8 mouse cellular contexts compared by ENCODE assay signal in the genomic region with DNA sequence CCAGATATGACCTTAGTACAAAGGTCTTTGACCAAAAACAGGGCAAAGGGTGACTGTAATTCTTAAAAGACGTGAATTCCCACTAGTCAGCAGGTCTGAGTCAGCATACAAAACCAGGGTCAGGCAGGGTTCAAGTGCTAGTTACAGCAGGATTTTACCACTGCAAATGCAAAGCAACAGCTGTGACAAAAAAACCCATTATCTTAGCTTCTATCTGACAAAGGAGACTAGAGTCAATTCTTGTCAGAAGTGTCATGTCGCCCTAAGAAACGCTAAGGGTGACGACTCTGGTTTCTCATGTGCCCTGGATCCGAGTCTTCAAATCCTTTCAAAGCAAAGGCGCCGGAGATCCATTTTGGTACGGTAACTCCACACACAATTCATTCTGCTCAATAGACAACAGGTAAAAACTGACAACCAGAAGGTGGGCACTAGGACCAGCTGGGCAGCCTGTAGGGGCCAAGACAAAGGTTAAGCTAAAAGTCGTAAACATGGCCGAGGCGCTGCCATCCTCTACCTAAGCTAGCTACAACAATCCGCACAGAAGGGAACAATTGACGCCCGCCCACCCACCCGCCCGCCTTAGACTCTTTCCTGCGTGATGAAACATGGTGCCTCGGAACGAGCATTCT. TPM values are rescaled to one million over a fixed set of nuclear protein-coding genes. Genes with fewer than 3 reads are reported as not detected.
DNase-seq lines count a peak whose midpoint lies in the region; ATAC-seq lines count a peak whose summit lies in the region.

No protein-coding gene starts in this region.

- H3K27me3 ChIP-seq in heart, embryonic 13.5 days (replicated peaks) = no peaks in the 10 kb centered on the region
- H3K27me3 ChIP-seq in forebrain, embryonic 10.5 days (ENCODE audit: poor library complexity, severe bottlenecking) = peaks cover 15% of the 10 kb centered on the region; the same call in 1 of the 2 replicates
- no peaks in the 10 kb centered on the region for H3K27me3 ChIP-seq in kidney, embryonic 15.5 days
- H3K27me3 ChIP-seq in midbrain, embryonic 13.5 days = peaks cover 20% of the 10 kb centered on the region

- peak overlapping the region; percentile 93 for H3K27ac ChIP-seq in heart, embryonic 13.5 days (replicated peaks)
- peak overlapping the region; percentile 95 for H3K27ac ChIP-seq in forebrain, embryonic 10.5 days
- peak overlapping the region; percentile 96 for H3K27ac ChIP-seq in kidney, embryonic 15.5 days
- peak overlapping the region; percentile 95 for H3K27ac ChIP-seq in midbrain, embryonic 13.5 days

- H3K9me3 ChIP-seq in heart, embryonic 13.5 days = no peaks in the 10 kb centered on the region
- H3K9me3 ChIP-seq in forebrain, embryonic 10.5 days = no peaks in the 10 kb centered on the region
- H3K9me3 ChIP-seq in kidney, embryonic 15.5 days (replicated peaks) = no peaks in the 10 kb centered on the region
- no peaks in the 10 kb centered on the region for H3K9me3 ChIP-seq in midbrain, embryonic 13.5 days

- H3K4me3 ChIP-seq in heart, embryonic 13.5 days = peak overlapping the region; percentile 99
- peak overlapping the region; percentile 99 for H3K4me3 ChIP-seq in forebrain, embryonic 10.5 days
- peak overlapping the region; percentile 97 for H3K4me3 ChIP-seq in kidney, embryonic 15.5 days (replicated peaks)
- H3K4me3 ChIP-seq in midbrain, embryonic 13.5 days (replicated peaks) = peak overlapping the region; percentile 95

- H3K4me1 ChIP-seq in heart, embryonic 13.5 days = peaks cover 48% of the 10 kb centered on the region
- peaks cover 41% of the 10 kb centered on the region for H3K4me1 ChIP-seq in forebrain, embryonic 10.5 days
- peaks cover 34% of the 10 kb centered on the region for H3K4me1 ChIP-seq in kidney, embryonic 15.5 days
- peaks cover 37% of the 10 kb centered on the region for H3K4me1 ChIP-seq in midbrain, embryonic 13.5 days (replicated peaks)

- peak overlapping the region; percentile 94 for H3K4me2 ChIP-seq in heart, embryonic 13.5 days
- H3K4me2 ChIP-seq in kidney, embryonic 15.5 days = peak overlapping the region; percentile 92
- H3K4me2 ChIP-seq in midbrain, embryonic 13.5 days (replicated peaks) = peak overlapping the region; percentile 77

- H3K36me3 ChIP-seq in heart, embryonic 13.5 days = peaks cover 16% of the 10 kb centered on the region
- H3K36me3 ChIP-seq in forebrain, embryonic 10.5 days (replicated peaks) = peaks cover 25% of the 10 kb centered on the region
- peaks cover 19% of the 10 kb centered on the region for H3K36me3 ChIP-seq in kidney, embryonic 15.5 days
- peaks cover 18% of the 10 kb centered on the region for H3K36me3 ChIP-seq in midbrain, embryonic 13.5 days

- 3% methylated on average over 19 of the region's 19 CpGs for WGBS in heart, embryonic 13.5 days
- 3% methylated on average over 19 of the region's 19 CpGs for WGBS in forebrain, embryonic 10.5 days
- WGBS in kidney, embryonic 15.5 days = 2% methylated on average over 19 of the region's 19 CpGs
- under 1% methylated on average over 19 of the region's 19 CpGs for WGBS in midbrain, embryonic 13.5 days

- DNase-seq in heart, adult 9 months (ENCODE audit: low spot score in 2 of 2) = no peak
- peak; percentile 58 for DNase-seq in R1 (ENCODE audit: low read depth, low spot score)
- DNase-seq in forebrain, embryonic 10.5 days (ENCODE audit: extremely low spot score, low spot score) = no peak
- no peak for DNase-seq in right cerebral cortex, postnatal 14 days
- no peak for DNase-seq in frontal cortex, postnatal 10 days (ENCODE audit: low spot score in 2 of 2)

- H3K9ac ChIP-seq in heart, embryonic 13.5 days = peak overlapping the region; percentile 98
- peak overlapping the region; percentile 97 for H3K9ac ChIP-seq in kidney, embryonic 15.5 days
- H3K9ac ChIP-seq in midbrain, embryonic 13.5 days (replicated peaks) = peak overlapping the region; percentile 97

- ATAC-seq in heart, embryonic 13.5 days (ENCODE audit: extremely low read depth, insufficient number of reproducible peaks, low FRiP score, low TSS enrichment) = no peak
- peak; percentile 18 for ATAC-seq in kidney, embryonic 15.5 days (replicated peaks; ENCODE audit: low FRiP score)
- ATAC-seq in midbrain, embryonic 13.5 days = peak; percentile 29

RNA-seq across cellular contexts. Expression of gene Slc25a51, which starts 0.7 kb away (rescaled TPM):
- polyA plus RNA-seq in heart, embryonic 13.5 days (2015; fragmentation: Nextera tagmentation; extraction: Ambion mirVana) = 59.0 and 64.6 TPM in 2 replicates
- polyA plus RNA-seq in forebrain, embryonic 10.5 days (2016; fragmentation: Nextera tagmentation; extraction: Ambion mirVana) = 78.5 and 83.3 TPM in 2 replicates
- polyA plus RNA-seq in kidney, embryonic 15.5 days (2015; fragmentation: Nextera tagmentation; extraction: Ambion mirVana) = 79.0 and 81.0 TPM in 2 replicates
- polyA plus RNA-seq in midbrain, embryonic 13.5 days (2015; fragmentation: Nextera tagmentation; extraction: Ambion mirVana) = 73.7 and 76.5 TPM in 2 replicates
